Mouse (Mus musculus) gastrocnemius, adult 8-10 months (tissue): ENCODE measurements at regions not wholly inside any gene's neighbourhood (a gene's known extent, or its start where the extent isn't known, plus 50 kb on each side); places are given as distances from the start of the nearest gene placed in this dataset.
A peak's percentile ranks its signal among the peaks of the same experiment; 100 is the strongest.

Experiments
- DNase-seq, 2 experiments: peaks; one replicate each; pipeline ENCODE4 v3.0.0; 2022; ENCODE audit warnings: low spot score in 2 of 2

- no peak for DNase-seq
Observed at GRCm38 (mm10) chr6:147686927-147687326, 211.3 kb downstream of the Ccdc91 start.

GRCm38 (mm10) chr6:147698255-147698654, 222.6 kb downstream of the Ccdc91 start:
- DNase-seq: no peak

- no peak for DNase-seq
Observed at GRCm38 (mm10) chr6:147699449-147699848, 223.8 kb downstream of the Ccdc91 start.

- no peak for DNase-seq
Observed at GRCm38 (mm10) chr6:147700629-147701028, 225.0 kb downstream of the Ccdc91 start.

GRCm38 (mm10) chr6:147701956-147702355, 226.3 kb downstream of the Ccdc91 start:
- DNase-seq: no peak

GRCm38 (mm10) chr6:147704297-147704696, 228.7 kb downstream of the Ccdc91 start:
- DNase-seq: no peak

- no peak for DNase-seq
Observed at GRCm38 (mm10) chr6:147705936-147706335, 230.3 kb downstream of the Ccdc91 start.

GRCm38 (mm10) chr6:147706741-147707140, 231.1 kb downstream of the Ccdc91 start:
- no peak for DNase-seq

- peak; percentile 8 to 28 for DNase-seq
Observed at GRCm38 (mm10) chr6:147718052-147718712, 242.6 kb downstream of the Ccdc91 start.

- no peak for DNase-seq
Observed at GRCm38 (mm10) chr6:147718713-147719490, 243.3 kb downstream of the Ccdc91 start.

- DNase-seq: no peak
Observed at GRCm38 (mm10) chr6:147719539-147719938, 243.9 kb downstream of the Ccdc91 start.

GRCm38 (mm10) chr6:147723336-147723735, 247.7 kb downstream of the Ccdc91 start:
- DNase-seq: no peak

GRCm38 (mm10) chr6:147726987-147727386, 251.4 kb downstream of the Ccdc91 start:
- DNase-seq: no peak

GRCm38 (mm10) chr6:147727644-147728533, 252.3 kb downstream of the Ccdc91 start:
- no peak for DNase-seq

GRCm38 (mm10) chr6:147729721-147730120, 254.1 kb downstream of the Ccdc91 start:
- no peak for DNase-seq

- DNase-seq: no peak
Observed at GRCm38 (mm10) chr6:147738621-147739325, 263.1 kb downstream of the Ccdc91 start.

- no peak for DNase-seq
Observed at GRCm38 (mm10) chr6:147741446-147741845, 265.8 kb downstream of the Ccdc91 start.

- DNase-seq: no peak
Observed at GRCm38 (mm10) chr6:147744081-147744480, 268.5 kb downstream of the Ccdc91 start.

GRCm38 (mm10) chr6:147745690-147746089, 270.1 kb downstream of the Ccdc91 start:
- DNase-seq: no peak

- no peak for DNase-seq
Observed at GRCm38 (mm10) chr6:147747945-147748344, 272.3 kb downstream of the Ccdc91 start.

GRCm38 (mm10) chr6:147752301-147752700, 276.7 kb downstream of the Ccdc91 start:
- no peak for DNase-seq
